Comparison of ENCODE assay signal across 26 mouse cellular contexts in the genomic region with DNA sequence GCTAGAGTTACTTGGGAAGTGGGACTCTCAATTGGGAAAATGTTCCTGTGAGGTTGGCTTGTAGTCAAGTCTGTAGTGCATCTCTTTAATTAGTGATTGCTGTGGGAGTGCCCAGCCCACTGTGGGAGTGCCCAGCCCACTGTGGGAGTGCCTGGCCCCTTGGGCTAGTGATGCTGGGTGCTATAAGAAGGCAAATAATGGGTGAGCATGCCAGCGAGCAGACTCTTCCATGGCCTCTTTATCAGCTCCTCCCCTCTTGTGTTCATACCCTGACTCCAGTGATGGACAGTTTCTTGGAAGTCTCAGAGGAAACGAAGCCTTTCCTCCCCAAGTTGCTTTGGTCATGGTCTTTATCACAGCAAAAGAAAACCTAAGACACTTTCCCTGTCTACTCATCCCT. TPM values are rescaled to one million over a fixed set of nuclear protein-coding genes. Genes with fewer than 3 reads are reported as not detected.
DNase-seq lines count a peak whose midpoint lies in the region; ATAC-seq and TF ChIP-seq lines count a peak whose summit lies in the region.
"Had no signal": no experiment of that assay in that cellular context is flagged by ENCODE, and none has a peak within 500 bp of the region (broad histone marks: within the 10 kb centered on the region; RNA-seq: fewer than 3 reads in every experiment).

No protein-coding gene starts in this region.

- ATAC-seq in heart, embryonic 12.5 days (ENCODE audit: insufficient number of reproducible peaks, low FRiP score) = no peak
- ATAC-seq: forebrain, embryonic 14.5 days; forebrain, postnatal 0 days; intestine, postnatal 0 days; Patski had no signal

- no peak overlapping the region for H3K4me2 ChIP-seq in heart, embryonic 12.5 days
- H3K4me2 ChIP-seq: embryonic facial prominence, embryonic 12.5 days; embryonic facial prominence, embryonic 15.5 days; heart, embryonic 15.5 days; hindbrain, embryonic 12.5 days; hindbrain, embryonic 15.5 days had no signal

- no peaks in the 10 kb centered on the region for H3K9me3 ChIP-seq in heart, embryonic 12.5 days (replicated peaks)
- H3K9me3 ChIP-seq: embryonic facial prominence, embryonic 12.5 days; embryonic facial prominence, embryonic 15.5 days; G1E; heart, embryonic 15.5 days; hindbrain, embryonic 12.5 days; hindbrain, embryonic 15.5 days had no signal

- no peak for TF ChIP-seq POLR2A in kidney, adult 2 months (IDR thresholded peaks at IDR 0.05; ENCODE audit: low read depth, low read length)

- DNase-seq in heart, adult 8-10 months (ENCODE audit: low spot score) = no peak
- DNase-seq in kidney, adult 2 months = peak; percentile 28
- DNase-seq in kidney, adult 9 months = no peak
- DNase-seq in lung, postnatal 36 days = peak; percentile 58
- no peak for DNase-seq in lung, postnatal 10 days
- DNase-seq: adrenal gland, postnatal 10 days; adrenal gland, postnatal 36 days; B cell, adult 2 months; cerebellum, adult 11 months; cerebellum, adult 2 months; cerebellum, adult 9-11 months; cerebellum, postnatal 25 days; forebrain, postnatal 0 days; gastrocnemius, postnatal 25 days; heart, adult 2 months had no signal

- no peak for TF ChIP-seq CTCF in kidney, adult 2 months (conservative IDR thresholded peaks at IDR 0.05; ENCODE audit: insufficient read depth, insufficient read length, low read depth, low read length)

- H3K27me3 ChIP-seq in heart, embryonic 12.5 days (replicated peaks) = no peaks in the 10 kb centered on the region
- H3K27me3 ChIP-seq in kidney, adult 2 months (replicated peaks; ENCODE audit: control insufficient read depth, insufficient read depth, low read length) = no peaks in the 10 kb centered on the region
- H3K27me3 ChIP-seq: CH12.LX; embryonic facial prominence, embryonic 12.5 days; embryonic facial prominence, embryonic 15.5 days; heart, embryonic 15.5 days; hindbrain, embryonic 15.5 days; Patski had no signal

- H3K4me3 ChIP-seq in heart, embryonic 12.5 days = no peak overlapping the region
- no peak overlapping the region for H3K4me3 ChIP-seq in kidney, adult 2 months (ENCODE audit: insufficient read depth, low read depth, low read length)
- H3K4me3 ChIP-seq: embryonic facial prominence, embryonic 12.5 days; embryonic facial prominence, embryonic 15.5 days; heart, adult 2 months; heart, embryonic 15.5 days; hindbrain, embryonic 12.5 days; hindbrain, embryonic 15.5 days had no signal

- H3K36me3 ChIP-seq in heart, embryonic 12.5 days = peaks cover 4% of the 10 kb centered on the region; the same call in 1 of the 2 replicates
- H3K36me3 ChIP-seq in kidney, adult 2 months (ENCODE audit: control insufficient read depth, insufficient read depth, low read length) = no peaks in the 10 kb centered on the region
- H3K36me3 ChIP-seq: embryonic facial prominence, embryonic 12.5 days; embryonic facial prominence, embryonic 15.5 days; G1E; heart, embryonic 15.5 days; hindbrain, embryonic 12.5 days; hindbrain, embryonic 15.5 days had no signal

- whole genome bisulfite sequencing in heart, embryonic 12.5 days = 51% methylated on average over 2 of the region's 2 CpGs
- WGBS in kidney, adult 2 months = 34% methylated on average over 2 of the region's 2 CpGs

- H3K9ac ChIP-seq in heart, embryonic 12.5 days = no peak overlapping the region
- H3K9ac ChIP-seq: embryonic facial prominence, embryonic 12.5 days; embryonic facial prominence, embryonic 15.5 days; forebrain, postnatal 0 days; heart, embryonic 15.5 days; hindbrain, embryonic 12.5 days; hindbrain, embryonic 15.5 days had no signal

- H3K4me1 ChIP-seq in heart, embryonic 12.5 days (replicated peaks) = peaks cover 18% of the 10 kb centered on the region
- no peaks in the 10 kb centered on the region; the same call in 1 of the 2 replicates for H3K4me1 ChIP-seq in kidney, adult 2 months (ENCODE audit: control insufficient read depth, insufficient read depth, low read length)
- H3K4me1 ChIP-seq: embryonic facial prominence, embryonic 12.5 days; embryonic facial prominence, embryonic 15.5 days; hindbrain, embryonic 12.5 days; hindbrain, embryonic 15.5 days had no signal

- H3K27ac ChIP-seq in heart, embryonic 12.5 days (ENCODE audit: poor library complexity, severe bottlenecking) = 0 out of 2 replicates have a peak overlapping the region, but pooled peaks have one; percentile 26
- 0 out of 2 replicates have a peak overlapping the region, but pooled peaks have one; percentile 29 for H3K27ac ChIP-seq in kidney, adult 2 months (ENCODE audit: insufficient read depth, low read depth, low read length)
- H3K27ac ChIP-seq: embryonic facial prominence, embryonic 12.5 days; embryonic facial prominence, embryonic 15.5 days; heart, adult 2 months; hindbrain, embryonic 12.5 days; hindbrain, embryonic 15.5 days had no signal

RNA-seq across cellular contexts. Expression of gene Acer2, which starts 8.2 kb away (rescaled TPM):
- 36.0 and 40.9 TPM in 2 replicates for polyA plus RNA-seq in heart, embryonic 12.5 days (2016; fragmentation: Nextera tagmentation; extraction: Ambion mirVana)
- 10 to 100 TPM; 15.3 to 17.8 (median 17.6) TPM for total RNA-seq in heart, adult 8-10 months (2022)
- polyA plus RNA-seq in kidney, adult 2 months (2012; rRNA removed) = 28.0 and 35.0 TPM in 2 replicates
- polyA plus RNA-seq: G1E, Patski had no signal

RNA-seq across cellular contexts. Expression of gene Rps6, which starts 25.2 kb away (rescaled TPM):
- polyA plus RNA-seq in heart, embryonic 12.5 days (2016; fragmentation: Nextera tagmentation; extraction: Ambion mirVana) = 458 and 459 TPM in 2 replicates
- 100 to 1,000 TPM; 483 to 550 (median 520) TPM for total RNA-seq in heart, adult 8-10 months (2022)
- 429 and 521 TPM in 2 replicates for polyA plus RNA-seq in kidney, adult 2 months (2012; rRNA removed)

Comparison
In these comparisons a context has a peak if more than half of its experiments do, and no peak if none do; other contexts are left out.
1. DNase-seq: peak in kidney, adult 2 months (single experiment) and lung, postnatal 36 days (single experiment); none in heart, adult 8-10 months (single experiment), kidney, adult 9 months (single experiment) and lung, postnatal 10 days (single experiment).